Mouse (Mus musculus): Measurements from ENCODE around the gene Tmem119. TPM values are rescaled to one million over a fixed set of nuclear protein-coding genes. Genes with fewer than 3 reads are reported as not detected.
"Not testable (repeated sequence)": the region's sequence is repeated elsewhere in the genome, so short reads cannot be mapped to it uniquely, and the experiment has no call there.

The Tmem119 gene
- total RNA-seq, 1 experiment from 2014 or later: 9.6 TPM

DNA sequence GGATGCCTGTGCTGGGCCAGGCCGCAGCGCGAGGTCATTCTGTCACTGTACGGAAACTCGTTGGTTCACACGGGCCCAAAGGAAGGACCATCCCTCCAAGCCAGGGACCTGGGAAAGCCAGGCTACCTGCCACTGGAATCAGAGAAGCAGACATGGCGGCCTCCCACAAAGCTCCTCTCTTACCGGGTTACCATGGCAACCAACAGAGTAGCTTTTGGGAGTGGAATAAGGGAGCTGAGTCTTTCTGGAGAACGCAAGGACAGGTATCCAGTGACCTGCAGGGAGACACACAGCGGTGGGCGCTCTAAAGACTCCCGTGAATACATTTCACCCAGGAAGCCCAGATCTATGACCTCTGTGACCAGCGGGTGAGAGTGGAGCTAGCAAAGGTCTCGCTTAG, 18.3 kb upstream of the Tmem119 start:
- DNase-seq: no peak

DNA sequence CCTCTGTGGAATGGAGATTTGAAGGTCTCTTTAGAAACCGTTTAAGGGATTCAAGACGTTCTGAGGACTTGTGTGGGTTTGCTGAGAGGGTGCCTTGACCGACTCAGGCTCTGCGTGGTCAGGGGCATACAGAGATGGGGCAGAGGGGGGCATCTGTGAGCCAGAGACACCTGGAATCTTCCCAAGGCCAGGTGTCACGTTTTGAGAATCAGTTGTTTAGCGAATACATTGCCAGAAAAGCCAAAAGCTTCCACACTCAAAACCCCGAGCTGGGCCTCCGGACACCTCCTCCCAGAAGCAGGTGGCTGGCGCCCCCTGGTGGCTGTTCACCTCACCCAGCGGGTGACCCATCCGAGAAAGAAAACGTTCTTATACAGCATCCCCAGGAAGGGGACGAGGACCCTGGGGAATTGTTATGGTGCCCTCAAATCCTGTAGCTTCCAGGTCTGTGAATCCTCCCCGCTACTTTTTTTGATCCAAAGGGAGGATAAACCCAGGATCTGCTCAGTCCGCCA, 15.4 kb upstream of the Tmem119 start:
- peak; percentile 93 for DNase-seq

DNA sequence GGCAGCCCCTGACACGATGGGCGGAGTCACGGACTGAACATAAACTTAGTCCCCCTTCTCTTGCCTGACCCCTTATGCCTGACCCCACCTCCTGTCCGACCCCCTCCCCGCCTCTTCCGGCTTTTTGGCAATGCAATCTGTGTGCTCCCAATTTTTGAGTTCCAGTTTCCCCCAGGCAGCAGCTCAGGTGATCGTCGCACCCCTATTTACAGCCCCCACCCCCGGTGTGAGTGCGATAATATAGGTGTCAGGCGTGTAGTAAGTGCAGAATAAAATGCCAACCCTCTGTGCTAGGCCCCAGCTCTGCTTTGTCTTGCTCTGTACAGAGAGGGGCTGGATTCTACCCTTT, 14.7 kb upstream of the Tmem119 start:
- no peak for DNase-seq

DNA sequence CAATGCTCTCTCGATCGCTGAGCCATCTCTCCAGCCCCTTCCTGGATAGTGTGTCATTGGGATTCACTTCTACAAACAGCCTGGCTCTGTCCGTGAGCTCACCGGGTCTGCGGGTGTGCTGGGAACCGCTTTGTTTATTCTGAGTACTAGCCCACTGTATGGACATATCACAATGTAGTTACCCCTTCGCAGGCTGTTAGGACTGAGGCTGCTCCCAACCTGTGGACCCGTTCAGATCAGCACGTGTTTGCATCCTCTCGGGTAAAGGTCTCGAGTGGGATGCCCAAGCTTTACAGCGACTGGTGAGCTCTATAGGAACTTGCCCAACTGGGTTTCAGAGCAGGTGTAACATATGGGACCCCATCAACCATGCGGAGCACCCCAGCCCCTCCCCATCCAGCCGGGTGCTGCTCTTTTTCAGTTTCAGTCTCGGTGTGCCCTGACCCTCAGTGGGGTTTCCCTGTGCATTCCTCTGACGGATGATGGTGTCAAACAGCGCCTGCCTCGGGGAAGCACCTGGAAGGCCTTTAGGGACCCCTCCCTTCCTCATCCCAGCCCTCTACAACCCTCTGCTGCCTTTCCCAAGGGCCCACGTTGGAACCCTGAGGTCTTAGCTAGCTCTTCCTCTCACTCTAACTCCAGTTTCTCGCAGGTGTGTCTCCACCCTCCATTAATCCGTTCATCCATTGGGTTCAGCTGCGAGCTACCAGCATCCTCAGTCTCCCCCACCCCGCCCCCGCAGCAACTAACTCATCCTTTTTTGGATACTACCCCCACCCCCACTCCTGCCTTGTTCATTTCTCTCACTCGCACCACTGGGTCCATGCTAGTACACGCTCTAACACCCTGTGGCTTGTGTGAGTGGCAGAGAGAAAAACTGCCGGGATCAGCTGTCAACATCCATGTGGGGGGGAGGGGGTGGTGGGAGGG, 14.1 kb upstream of the Tmem119 start:
- no peak for DNase-seq

DNA sequence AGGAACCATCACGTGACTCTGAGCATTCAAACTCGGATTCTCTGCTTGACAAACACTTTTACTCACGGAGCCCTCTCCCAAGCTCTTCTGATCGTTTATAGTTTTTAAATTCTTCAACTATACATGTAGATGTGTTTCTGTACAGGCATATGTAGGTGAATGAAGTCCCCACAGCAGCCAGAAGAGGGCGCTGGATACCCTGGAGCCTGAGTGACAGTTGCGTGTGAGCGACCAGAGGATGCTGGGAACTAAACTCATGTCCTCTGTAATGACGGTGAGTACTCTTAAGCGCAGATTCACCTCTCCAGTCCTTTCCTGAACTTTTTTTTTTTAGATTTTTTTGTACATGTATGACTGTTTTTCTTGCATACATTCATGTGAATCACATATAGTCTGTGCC, 13.3 kb upstream of the Tmem119 start:
- no peak for DNase-seq

DNA sequence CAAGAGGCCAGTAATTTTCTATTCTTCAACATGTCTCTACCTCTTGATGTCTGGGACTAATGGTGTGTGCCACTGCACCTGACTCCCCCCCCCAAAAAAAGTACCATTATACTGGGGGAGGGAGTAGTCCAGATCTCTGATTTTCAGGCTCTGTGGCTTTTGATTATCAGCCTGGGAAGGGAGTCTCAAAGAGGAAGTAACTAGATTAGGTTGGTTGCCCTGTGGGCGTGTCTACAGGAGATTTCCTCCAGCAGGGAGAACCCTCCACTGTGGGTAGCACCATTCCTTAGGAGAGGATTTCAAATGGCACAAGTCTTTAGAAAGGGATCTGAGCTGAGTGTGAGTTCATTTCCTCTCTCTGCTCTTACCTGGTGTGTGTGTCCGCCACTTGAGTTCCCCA, 12.3 kb upstream of the Tmem119 start:
- no peak for DNase-seq

DNA sequence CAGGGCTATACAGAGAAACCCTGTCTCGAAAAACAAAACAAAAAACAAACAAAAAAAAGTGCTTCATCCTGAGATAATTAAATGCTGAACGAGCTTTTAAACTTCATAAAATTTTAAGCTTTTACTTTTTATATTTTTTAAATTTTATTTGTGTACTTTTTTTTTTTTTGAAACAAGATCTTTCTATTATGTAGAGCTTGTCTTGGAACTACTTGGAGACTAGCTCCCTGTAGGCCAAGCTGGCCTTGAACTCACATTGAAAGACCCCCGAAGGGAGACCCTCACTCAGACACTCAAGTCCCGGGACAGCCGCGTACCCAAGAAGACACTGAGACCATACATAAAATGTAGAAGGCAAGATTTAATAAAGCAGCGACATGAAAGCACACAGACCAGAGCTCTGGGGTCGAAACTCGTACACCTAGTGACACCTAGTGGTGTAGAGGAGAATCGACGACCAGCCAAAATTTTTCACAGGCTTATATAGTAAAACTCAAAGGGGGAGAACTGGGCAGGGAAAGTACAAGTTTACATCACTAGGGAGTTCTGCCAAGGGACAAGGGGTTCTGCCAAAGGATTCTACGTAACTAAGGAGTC, 11.6 kb upstream of the Tmem119 start:
- DNase-seq: not testable (repeated sequence)

DNA sequence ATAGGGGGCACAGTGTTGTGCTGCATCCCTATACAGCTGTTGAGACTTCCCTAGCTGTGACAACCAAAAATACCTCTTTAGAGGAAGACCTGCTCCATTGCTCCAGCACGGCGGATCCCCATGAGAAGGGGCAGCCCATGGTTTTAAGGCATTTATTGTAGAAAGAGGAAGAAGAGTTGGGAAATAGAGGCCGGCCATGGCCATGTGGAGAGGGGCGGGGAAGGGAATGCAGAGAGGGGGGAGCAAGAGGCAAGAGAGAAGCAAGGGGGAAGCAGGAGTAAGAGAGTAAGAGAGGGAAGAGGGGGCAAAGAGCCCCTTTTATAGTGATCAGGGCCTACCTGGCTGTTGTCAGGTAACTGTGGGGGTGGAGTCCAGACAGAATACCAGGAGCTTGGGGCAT, 9.8 kb upstream of the Tmem119 start:
- no peak for DNase-seq

DNA sequence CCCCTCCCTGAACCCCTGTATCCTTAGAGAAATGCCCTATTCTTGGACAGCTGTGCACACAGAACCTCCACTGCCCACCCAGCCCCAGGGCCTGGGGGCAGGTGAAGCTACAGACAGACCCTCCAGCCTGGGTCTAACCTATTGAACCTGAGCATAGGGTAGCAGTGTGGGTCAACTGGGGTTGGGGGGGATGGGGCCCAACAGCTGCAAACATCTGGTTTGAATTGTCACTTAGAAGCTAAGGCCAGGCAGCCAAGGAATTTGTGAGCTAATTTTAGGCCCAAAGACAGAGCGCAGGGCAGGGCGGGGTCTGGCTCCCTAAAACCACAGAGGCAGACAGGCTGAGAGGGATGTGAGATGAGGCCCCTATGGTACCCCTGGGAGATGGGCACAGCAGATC, 7.9 kb upstream of the Tmem119 start:
- DNase-seq: no peak

DNA sequence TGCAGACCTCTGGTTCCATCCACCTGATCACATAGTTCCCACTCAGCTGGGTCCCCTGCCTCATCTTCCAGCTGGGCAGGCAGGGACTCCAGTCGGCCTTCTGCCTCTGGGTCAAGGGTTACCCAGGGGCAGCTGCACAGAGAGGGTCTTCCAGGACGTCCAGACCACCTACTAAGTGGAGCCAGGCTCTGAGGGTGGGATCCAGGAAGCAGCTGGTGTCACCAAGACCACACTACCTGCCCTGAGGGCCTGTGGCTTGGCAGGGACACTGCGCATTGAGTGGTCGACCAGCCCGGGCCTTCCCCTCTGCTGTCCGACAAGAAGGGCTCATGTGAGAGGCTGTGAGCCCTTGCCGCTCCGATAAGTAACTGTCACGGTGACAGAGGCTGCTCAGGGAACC, 7.4 kb upstream of the Tmem119 start:
- no peak for DNase-seq

DNA sequence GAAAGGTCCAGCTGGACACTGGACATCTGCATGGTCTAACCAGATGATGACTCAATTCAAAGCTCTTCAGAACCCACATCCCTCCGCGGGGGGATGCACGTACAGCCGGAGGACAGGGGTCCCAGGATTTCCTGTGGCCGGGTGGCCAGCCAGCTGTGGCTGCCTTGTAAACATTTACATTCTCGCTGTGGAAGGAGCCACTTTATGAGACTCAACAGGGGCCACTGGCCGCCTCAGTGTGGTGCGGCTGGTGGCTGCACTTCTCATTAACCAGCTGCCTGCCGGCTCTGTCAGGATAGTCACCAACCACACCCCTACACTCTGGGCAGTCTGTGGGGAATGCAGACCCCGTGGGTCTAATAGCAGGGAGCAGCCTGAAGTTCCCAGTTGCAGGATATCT, 6.1 kb upstream of the Tmem119 start:
- no peak for DNase-seq

DNA sequence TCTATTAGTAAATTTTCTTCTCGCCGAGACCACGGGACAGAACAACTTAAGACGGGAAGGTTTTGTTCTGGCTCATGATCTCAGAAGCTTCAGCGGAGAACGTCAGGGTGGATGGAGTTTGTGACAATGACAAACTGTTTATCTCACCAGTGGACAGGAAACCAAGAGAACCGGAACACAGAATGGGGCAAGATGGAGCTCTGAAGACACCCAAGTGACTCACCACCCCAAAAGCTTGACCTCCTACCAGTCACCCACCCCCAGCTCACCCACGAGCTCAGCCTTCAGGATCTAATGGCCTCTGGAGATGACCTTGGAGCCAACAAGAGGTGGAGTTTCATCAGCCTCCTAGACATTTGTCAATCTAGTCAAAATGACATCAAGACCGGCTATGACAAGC, 5.0 kb upstream of the Tmem119 start:
- DNase-seq: no peak

DNA sequence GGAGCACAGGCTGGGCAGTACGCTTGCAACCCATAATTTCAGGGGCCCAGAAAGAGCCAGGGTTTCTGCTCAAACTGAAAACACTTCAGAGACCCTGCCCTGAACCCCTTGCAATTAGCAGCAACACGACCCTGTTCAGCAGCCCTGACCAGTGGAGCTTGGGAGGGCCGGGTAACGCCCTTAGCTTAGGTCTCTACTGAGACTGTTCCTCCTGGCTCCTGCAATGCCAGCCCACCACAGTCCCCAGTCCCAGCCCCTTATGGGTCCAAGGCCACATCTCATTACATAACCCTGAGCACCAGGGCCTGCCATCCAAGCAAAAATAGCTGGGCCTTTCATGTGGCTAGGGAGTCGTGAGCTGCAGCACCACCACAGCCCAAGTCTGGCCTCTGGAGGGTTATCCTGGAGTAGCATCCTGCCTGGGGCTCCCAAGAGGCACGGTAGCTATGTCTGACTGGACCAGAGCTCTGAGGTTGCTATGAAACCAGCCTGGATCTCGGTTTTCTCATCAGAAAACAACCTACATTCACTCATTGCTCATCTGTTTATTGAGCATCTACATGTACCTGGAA, 4.2 kb upstream of the Tmem119 start:
- no peak for DNase-seq

DNA sequence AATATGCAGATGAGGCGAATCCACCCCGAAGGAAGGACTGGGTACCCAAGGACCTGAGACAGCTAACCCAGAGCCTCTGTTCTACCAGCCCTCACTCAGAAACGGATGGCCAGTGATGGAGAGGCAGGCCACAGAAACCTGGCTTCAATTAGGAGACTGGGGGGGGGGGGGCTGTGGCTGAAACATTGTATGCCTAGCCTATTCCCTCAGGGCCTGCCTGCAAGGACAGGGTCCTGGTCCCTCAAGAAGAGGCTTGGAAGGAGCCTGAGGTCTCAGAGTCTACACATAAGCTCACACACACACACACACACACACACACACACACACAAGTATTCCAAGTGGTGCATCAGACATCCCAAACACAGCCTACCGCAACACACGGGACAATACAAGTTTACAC, 625 bp downstream of the Tmem119 start:
- no peak for DNase-seq

DNA sequence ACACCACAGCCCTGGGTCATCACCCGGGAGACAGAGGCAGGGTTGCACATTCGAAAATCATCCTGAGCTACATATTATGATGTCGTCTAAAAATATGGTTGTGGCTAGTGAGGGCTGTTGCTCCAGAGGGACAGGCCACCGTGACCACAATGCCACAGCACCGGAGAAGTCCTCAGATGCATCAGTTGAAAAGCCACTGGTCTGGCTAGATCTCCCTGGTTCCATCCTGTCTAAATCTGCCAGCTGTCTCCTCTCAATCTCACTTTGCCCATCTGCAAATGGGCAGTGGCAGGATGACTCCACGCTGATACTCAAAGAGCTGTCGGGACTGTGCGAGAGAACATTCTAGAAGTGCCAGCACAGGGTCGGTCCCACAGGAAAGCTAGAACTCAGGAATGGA, 1.8 kb downstream of the Tmem119 start:
- no peak for DNase-seq

DNA sequence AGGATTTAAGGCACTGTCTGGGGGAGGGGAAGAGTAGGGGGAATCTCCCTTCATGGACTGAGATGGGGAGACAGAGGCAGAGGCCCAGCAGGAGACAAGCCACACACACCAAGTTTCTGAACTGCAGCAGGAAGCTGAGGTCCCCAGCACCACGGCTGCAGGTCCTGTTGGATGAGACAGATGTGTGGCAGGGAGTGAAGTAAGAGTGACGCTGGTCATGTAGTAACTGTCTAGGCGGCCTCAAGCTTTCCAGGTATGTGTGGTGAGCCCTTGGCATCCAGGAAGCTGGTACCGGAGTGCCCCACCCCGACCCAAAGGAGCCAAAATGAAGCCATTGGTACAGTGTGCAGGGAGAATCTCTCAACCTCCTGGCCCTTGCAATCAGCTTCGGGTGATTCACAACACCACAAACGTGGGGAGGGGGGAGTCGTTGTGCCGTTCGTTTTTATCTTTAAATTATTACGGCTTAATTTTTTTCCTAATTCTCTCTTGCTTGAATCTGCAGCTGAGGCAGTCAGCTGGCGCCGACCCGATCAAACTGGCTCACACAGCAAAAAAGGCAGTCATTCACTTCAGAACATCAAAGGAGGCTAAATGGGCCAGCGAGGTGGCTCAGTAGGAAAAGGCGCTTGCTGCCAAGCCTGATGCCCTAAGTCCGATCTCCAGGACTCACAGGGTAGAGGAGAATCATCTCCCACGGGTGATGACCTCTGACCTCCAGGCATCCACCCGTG, 3.0 kb downstream of the Tmem119 start:
- DNase-seq: no peak

DNA sequence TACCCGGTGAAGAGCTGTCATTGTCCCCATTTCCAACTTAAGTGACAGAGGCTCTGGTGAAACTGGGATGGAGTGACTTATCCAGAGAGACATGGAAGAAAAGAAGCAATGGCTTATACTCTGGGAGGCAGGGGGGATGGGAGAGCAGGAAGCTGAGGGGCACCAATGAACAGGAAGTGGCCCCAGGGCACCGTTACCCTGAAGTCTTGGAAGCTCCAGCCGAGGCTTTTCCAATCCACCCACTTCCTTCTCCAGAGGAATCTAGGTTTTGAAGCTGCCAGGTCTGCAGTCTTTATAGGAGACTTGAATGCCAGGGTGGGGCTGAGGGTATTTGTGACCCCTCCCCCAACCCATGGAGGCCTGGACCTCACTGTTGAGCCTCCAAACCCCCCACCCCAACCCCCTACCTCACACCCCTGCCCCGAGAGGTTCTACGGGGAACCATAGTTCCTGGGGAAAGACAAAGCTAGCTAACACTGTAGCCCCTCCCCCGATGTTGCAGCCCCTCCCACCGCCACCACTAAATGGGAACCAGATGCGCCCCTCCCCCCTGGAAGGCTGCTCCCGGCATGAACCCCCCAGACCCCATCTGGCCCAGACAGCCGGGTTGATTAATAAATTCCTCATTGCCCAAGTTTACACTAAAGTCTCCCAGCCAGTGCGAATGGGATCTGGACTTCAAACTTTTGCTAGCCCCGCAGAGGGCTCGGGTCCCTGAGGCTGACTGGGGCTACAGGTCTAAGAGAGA, 3.7 kb downstream of the Tmem119 start:
- DNase-seq: no peak

DNA sequence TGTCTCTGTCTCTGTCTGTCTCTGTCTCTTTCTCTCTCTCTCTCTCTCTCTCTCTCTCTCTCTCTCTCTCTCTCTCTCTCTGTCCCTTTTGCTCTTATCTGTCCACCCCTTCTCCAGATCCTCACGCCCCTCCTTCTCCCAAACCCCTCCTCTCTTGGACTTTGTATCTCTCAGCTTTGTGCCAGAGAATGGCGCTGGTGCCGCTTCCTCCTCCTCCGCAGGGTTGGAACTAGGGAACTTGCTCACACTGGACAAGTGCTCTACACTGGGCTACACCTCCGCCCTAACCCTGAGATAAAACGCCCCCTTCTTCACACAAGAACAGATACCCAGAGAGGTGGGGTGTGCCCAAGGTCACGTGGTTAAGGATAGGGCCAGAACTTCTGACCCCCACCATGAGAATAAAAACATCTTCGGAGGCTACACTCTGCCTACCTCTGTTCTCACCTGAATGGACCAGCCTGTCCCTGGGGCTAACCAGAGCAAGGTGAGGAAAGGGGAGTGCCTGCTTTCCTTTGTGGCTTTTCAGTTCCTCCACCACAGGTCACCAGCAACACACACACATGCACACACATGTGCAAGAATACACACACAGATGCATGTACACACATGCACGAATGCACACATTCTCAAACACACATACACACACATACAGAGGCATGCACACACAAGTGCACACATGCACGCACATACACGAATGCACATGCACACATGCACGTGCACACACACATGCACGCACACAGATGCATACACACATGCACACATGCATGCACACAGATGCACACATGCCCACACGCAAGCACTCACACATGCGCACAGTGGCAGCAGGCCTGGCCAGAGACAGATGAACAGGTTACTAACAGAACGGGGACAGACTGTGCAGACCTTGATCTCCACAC, 8.9 kb downstream of the Tmem119 start:
- DNase-seq: no peak

DNA sequence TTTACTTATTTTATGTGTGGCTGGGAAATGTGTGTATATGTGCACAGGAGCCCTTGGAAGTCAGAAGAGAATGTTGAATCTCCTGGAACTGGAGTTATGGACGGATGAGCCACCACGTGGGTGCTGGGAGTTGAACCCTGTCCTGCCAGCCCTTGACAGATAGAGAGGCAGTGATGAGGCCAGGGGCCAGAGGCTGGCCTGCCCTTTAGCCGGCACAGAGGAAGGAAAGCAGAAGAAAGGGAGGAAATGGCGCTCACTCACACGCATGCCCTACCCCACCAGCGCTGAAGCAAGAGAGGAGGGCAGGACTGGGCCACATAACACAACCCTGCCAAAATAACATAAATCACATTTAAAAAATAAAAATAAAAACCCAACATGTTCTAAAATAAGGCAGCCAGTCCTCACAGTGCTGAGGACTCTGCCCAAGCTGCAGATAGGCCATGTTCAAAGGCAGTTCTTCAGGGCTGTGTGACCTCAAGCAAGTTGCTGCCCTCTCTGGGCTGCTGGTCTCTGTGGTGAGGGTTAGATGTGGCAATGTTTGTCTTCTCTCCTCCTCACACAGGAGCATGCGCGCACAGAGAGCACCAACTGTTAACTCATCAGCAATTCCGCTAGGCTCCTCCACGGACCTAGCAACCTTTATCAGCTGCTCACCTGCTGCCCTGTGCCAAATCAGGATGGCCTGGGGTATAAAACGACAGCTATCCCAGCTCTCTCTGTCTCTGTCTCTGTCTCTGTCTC, 9.7 kb downstream of the Tmem119 start:
- DNase-seq: peak; percentile 44

Data from adrenal gland, postnatal 14 days (tissue).